ENCODE assay signal across 7 mouse cellular contexts in genomic region chr17:43802414-43802813, GRCm38 (mm10). TPM values are rescaled to one million over a fixed set of nuclear protein-coding genes. Genes with fewer than 3 reads are reported as not detected.
A peak's percentile ranks its signal among the peaks of the same experiment; 100 is the strongest.
DNase-seq lines count a peak whose midpoint lies in the region; ATAC-seq and TF ChIP-seq lines count a peak whose summit lies in the region.

No protein-coding gene starts in this region.

- peaks cover 10% of the 10 kb centered on the region for H3K4me1 ChIP-seq in embryonic facial prominence, embryonic 15.5 days
- peaks cover 2% of the 10 kb centered on the region; the same call in 1 of the 2 replicates for H3K4me1 ChIP-seq in heart, adult 2 months (ENCODE audit: control insufficient read depth, insufficient read depth, low read length)
- H3K4me1 ChIP-seq in midbrain, embryonic 13.5 days (replicated peaks) = peaks cover 6% of the 10 kb centered on the region; the same call in 1 of the 2 replicates

- H3K79me2 ChIP-seq in heart, adult 2 months (replicated peaks; ENCODE audit: control insufficient read depth, insufficient read depth, low read length) = 0 out of 2 replicates have a peak, but pooled peaks cover 1% of the 10 kb centered on the region

- no peaks in the 10 kb centered on the region for H3K9me3 ChIP-seq in embryonic facial prominence, embryonic 15.5 days (replicated peaks)
- no peaks in the 10 kb centered on the region for H3K9me3 ChIP-seq in midbrain, embryonic 13.5 days

- TF ChIP-seq POLR2A in heart, adult 2 months (IDR thresholded peaks at IDR 0.05; ENCODE audit: insufficient read depth, low read depth, low read length) = peak; percentile 47

- ATAC-seq in embryonic facial prominence, embryonic 15.5 days (ENCODE audit: insufficient number of reproducible peaks, low FRiP score, low TSS enrichment, low read depth) = no peak
- no peak for ATAC-seq in midbrain, embryonic 13.5 days

- H3K9ac ChIP-seq in embryonic facial prominence, embryonic 15.5 days = no peak overlapping the region
- H3K9ac ChIP-seq in heart, adult 2 months (ENCODE audit: low read depth, low read length) = peak overlapping the region; percentile 99
- H3K9ac ChIP-seq in midbrain, embryonic 13.5 days (replicated peaks) = peak overlapping the region; percentile 85

- peaks cover 21% of the 10 kb centered on the region for H3K27me3 ChIP-seq in embryonic facial prominence, embryonic 15.5 days
- H3K27me3 ChIP-seq in heart, adult 2 months (ENCODE audit: control insufficient read depth, insufficient read depth, low read length) = no peaks in the 10 kb centered on the region
- H3K27me3 ChIP-seq in midbrain, embryonic 13.5 days = no peaks in the 10 kb centered on the region

- intact Hi-C loops in heart, adult 2 months (cut with DNase I) = loop anchor here (5.0 kb wide), 2 partner anchors 100 to 235 kb away; no protein-coding TSS in a partner anchor

- peak overlapping the region; percentile 51; the same call in 1 of the 2 replicates for H3K4me3 ChIP-seq in embryonic facial prominence, embryonic 15.5 days (replicated peaks)
- H3K4me3 ChIP-seq in heart, adult 2 months = peak overlapping the region; percentile 69
- peak overlapping the region; percentile 68 for H3K4me3 ChIP-seq in midbrain, embryonic 13.5 days (replicated peaks)

- DNase-seq in heart, adult 2 months = peak; percentile 40 to 51
- DNase-seq in kidney, adult 9 months = peak; percentile 23
- no peak for DNase-seq in thymus, postnatal 0 days (ENCODE audit: low spot score)
- no peak for DNase-seq in ovary, adult 18-20 months (ENCODE audit: low spot score)
- no peak for DNase-seq in B cell, adult 2 months

- H3K27ac ChIP-seq in embryonic facial prominence, embryonic 15.5 days (replicated peaks) = no peak overlapping the region
- peak overlapping the region; percentile 95 for H3K27ac ChIP-seq in heart, adult 2 months
- H3K27ac ChIP-seq in midbrain, embryonic 13.5 days = no peak overlapping the region

- peak; percentile 27; the same call in 1 of the 2 replicates for TF ChIP-seq EP300 in heart, adult 2 months (IDR thresholded peaks at IDR 0.05; ENCODE audit: insufficient read depth, low read depth, low read length)

- peak overlapping the region; percentile 96 for H3K4me2 ChIP-seq in embryonic facial prominence, embryonic 15.5 days (replicated peaks)
- peak overlapping the region; percentile 86 for H3K4me2 ChIP-seq in midbrain, embryonic 13.5 days (replicated peaks)

- TF ChIP-seq CTCF in heart, adult 2 months (IDR thresholded peaks at IDR 0.05) = no peak

- 62% methylated on average over 11 of the region's 11 CpGs for WGBS in embryonic facial prominence, embryonic 15.5 days
- 54% methylated on average over 11 of the region's 11 CpGs for WGBS in heart, adult 2 months
- 70% methylated on average over 11 of the region's 11 CpGs for WGBS in midbrain, embryonic 13.5 days

- no peaks in the 10 kb centered on the region for H3K36me3 ChIP-seq in embryonic facial prominence, embryonic 15.5 days
- H3K36me3 ChIP-seq in heart, adult 2 months (ENCODE audit: control insufficient read depth, insufficient read depth, low read length) = peaks cover 9% of the 10 kb centered on the region
- no peaks in the 10 kb centered on the region for H3K36me3 ChIP-seq in midbrain, embryonic 13.5 days

RNA-seq across cellular contexts. Expression of gene Rcan2, which starts 1.3 kb away (rescaled TPM):
- polyA plus RNA-seq in embryonic facial prominence, embryonic 15.5 days (2015; fragmentation: Nextera tagmentation; extraction: Ambion mirVana) = 4.0 and 4.9 TPM in 2 replicates
- 100 to 1,000 TPM; 382 to 439 TPM for total RNA-seq in heart, adult 2 months (2021)
- 195 and 279 TPM in 2 replicates for polyA plus RNA-seq in heart, adult 2 months (2012; rRNA removed)
- 62.3 and 62.8 TPM in 2 replicates for polyA plus RNA-seq in midbrain, embryonic 13.5 days (2015; fragmentation: Nextera tagmentation; extraction: Ambion mirVana)
- polyA plus RNA-seq in thymus, postnatal 0 days (2015; fragmentation: Nextera tagmentation; extraction: Ambion mirVana) = 0.73 and 1.3 TPM in 2 replicates

Comparison
In these comparisons a context has a peak if more than half of its experiments do, and no peak if none do; other contexts are left out.
1. DNase-seq: peak in heart, adult 2 months (2 of 2) and kidney, adult 9 months (single experiment); none in thymus, postnatal 0 days (single experiment), ovary, adult 18-20 months (single experiment) and B cell, adult 2 months (0 of 2).
2. RNA of gene Rcan2, which starts 1.3 kb away (polyA plus RNA-seq): 195 to 279 TPM in heart, adult 2 months and 62.3 to 62.8 TPM in midbrain, embryonic 13.5 days; 4.0 to 4.9 TPM in embryonic facial prominence, embryonic 15.5 days and 0.73 to 1.3 TPM in thymus, postnatal 0 days; every median in the first group is over 10 times any median in the second.
3. Peak in every context shown above with its lines, with median percentiles within 50 percentile points of each other: H3K4me3 ChIP-seq.